Mouse (Mus musculus): ENCODE data around the gene Mtmr2. TPM values are rescaled to one million over a fixed set of nuclear protein-coding genes. Genes with fewer than 3 reads are reported as not detected.
"Not testable (repeated sequence)": the region's sequence is repeated elsewhere in the genome, so short reads cannot be mapped to it uniquely, and the experiment has no call there.

Gene Mtmr2
- total and polyA plus RNA-seq, 2 experiments from 2014 or later, result 35.9 to 75.0 TPM

GRCm38 (mm10) chr9:13766570-13766969 is 18.4 kb downstream of the Mtmr2 start:
- DNase-seq (ENCODE audit: low spot score) (no peak), ATAC-seq (ENCODE audit: insufficient read depth, low read depth) (no peak)
- H3K27ac ChIP-seq (ENCODE audit: low read depth), result no peak overlapping the region
- H3K36me3 ChIP-seq (replicated peaks; ENCODE audit: control insufficient read depth, insufficient read depth, low read length), result 0 out of 2 replicates have a peak, but pooled peaks cover 3% of the 10 kb centered on the region
- H3K27me3 ChIP-seq (ENCODE audit: control insufficient read depth, insufficient read depth, low read length), result no peaks in the 10 kb centered on the region
- H3K4me3 ChIP-seq (ENCODE audit: low read depth, low read length), result no peak overlapping the region
- no peak overlapping the region for H3K9ac ChIP-seq (replicated peaks; ENCODE audit: low read depth, low read length)
- 86% methylated on average over 7 of the region's 7 CpGs for WGBS
- no peak overlapping the region for H3K4me2 ChIP-seq (ENCODE audit: low read depth, low read length)
- no peaks in the 10 kb centered on the region for H3K4me1 ChIP-seq (ENCODE audit: control insufficient read depth, insufficient read depth)
- no peaks in the 10 kb centered on the region for H3K9me3 ChIP-seq (replicated peaks; ENCODE audit: control insufficient read depth, low read length)
- TF ChIP-seq EP300 (IDR thresholded peaks at IDR 0.05; ENCODE audit: low read depth) (no peak), CTCF (IDR thresholded peaks at IDR 0.05; ENCODE audit: low read depth) (no peak)

- Histone ChIP-seq H3K9ac (replicated peaks; ENCODE audit: low read depth, low read length) (no peak overlapping the region), H3K9me3 (replicated peaks; ENCODE audit: control insufficient read depth, low read length) (no peaks in the 10 kb centered on the region), H3K36me3 (replicated peaks; ENCODE audit: control insufficient read depth, insufficient read depth, low read length) (no peaks in the 10 kb centered on the region), H3K4me2 (ENCODE audit: low read depth, low read length) (no peak overlapping the region), H3K4me3 (ENCODE audit: low read depth, low read length) (no peak overlapping the region), H3K4me1 (ENCODE audit: control insufficient read depth, insufficient read depth) (peaks cover 9% of the 10 kb centered on the region; the same call in 1 of the 2 replicates), H3K27ac (ENCODE audit: low read depth) (no peak overlapping the region), H3K27me3 (ENCODE audit: control insufficient read depth, insufficient read depth, low read length) (no peaks in the 10 kb centered on the region)
- DNase-seq (ENCODE audit: low spot score), result no peak
- 71% methylated on average over 1 of the region's 1 CpGs for WGBS
- no peak for ATAC-seq (ENCODE audit: insufficient read depth, low read depth)
- TF ChIP-seq CTCF (IDR thresholded peaks at IDR 0.05; ENCODE audit: low read depth), result no peak
- TF ChIP-seq EP300 (IDR thresholded peaks at IDR 0.05; ENCODE audit: low read depth), result no peak
Measured at GRCm38 (mm10) chr9:13774732-13775131, 26.5 kb downstream of the Mtmr2 start.

- DNase-seq (ENCODE audit: low spot score), result no peak
- Histone ChIP-seq H3K4me1 (ENCODE audit: control insufficient read depth, insufficient read depth) (no peaks in the 10 kb centered on the region), H3K27ac (ENCODE audit: low read depth) (no peak overlapping the region), H3K9ac (replicated peaks; ENCODE audit: low read depth, low read length) (no peak overlapping the region), H3K4me3 (ENCODE audit: low read depth, low read length) (no peak overlapping the region), H3K9me3 (replicated peaks; ENCODE audit: control insufficient read depth, low read length) (peaks cover 5% of the 10 kb centered on the region; the same call in 1 of the 2 replicates), H3K27me3 (ENCODE audit: control insufficient read depth, insufficient read depth, low read length) (no peaks in the 10 kb centered on the region), H3K36me3 (replicated peaks; ENCODE audit: control insufficient read depth, insufficient read depth, low read length) (peaks cover 26% of the 10 kb centered on the region), H3K4me2 (ENCODE audit: low read depth, low read length) (no peak overlapping the region)
- WGBS, result 98% methylated on average over 1 of the region's 1 CpGs
- TF ChIP-seq CTCF (IDR thresholded peaks at IDR 0.05; ENCODE audit: low read depth) (no peak), EP300 (IDR thresholded peaks at IDR 0.05; ENCODE audit: low read depth) (no peak)
- ATAC-seq (ENCODE audit: insufficient read depth, low read depth), result no peak
Measured at GRCm38 (mm10) chr9:13781985-13782384, 33.8 kb downstream of the Mtmr2 start.

- H3K36me3 ChIP-seq (replicated peaks; ENCODE audit: control insufficient read depth, insufficient read depth, low read length), result peaks cover 65% of the 10 kb centered on the region
- not testable (repeated sequence) for DNase-seq (ENCODE audit: low spot score); ATAC-seq (ENCODE audit: insufficient read depth, low read depth); H3K4me1 ChIP-seq (ENCODE audit: control insufficient read depth, insufficient read depth); H3K27ac ChIP-seq (ENCODE audit: low read depth); H3K9me3 ChIP-seq (replicated peaks; ENCODE audit: control insufficient read depth, low read length); H3K9ac ChIP-seq (replicated peaks; ENCODE audit: low read depth, low read length); H3K27me3 ChIP-seq (ENCODE audit: control insufficient read depth, insufficient read depth, low read length); H3K4me3 ChIP-seq (ENCODE audit: low read depth, low read length); H3K4me2 ChIP-seq (ENCODE audit: low read depth, low read length)
- 97% methylated on average over 7 of the region's 8 CpGs for WGBS
Measured at GRCm38 (mm10) chr9:13790864-13791263, 42.7 kb downstream of the Mtmr2 start.

GRCm38 (mm10) chr9:13794302-13794701 is 46.1 kb downstream of the Mtmr2 start:
- Histone ChIP-seq H3K4me3 (ENCODE audit: low read depth, low read length) (no peak overlapping the region), H3K4me1 (ENCODE audit: control insufficient read depth, insufficient read depth) (no peaks in the 10 kb centered on the region), H3K36me3 (replicated peaks; ENCODE audit: control insufficient read depth, insufficient read depth, low read length) (peaks cover 64% of the 10 kb centered on the region), H3K4me2 (ENCODE audit: low read depth, low read length) (no peak overlapping the region), H3K27ac (ENCODE audit: low read depth) (no peak overlapping the region), H3K9ac (replicated peaks; ENCODE audit: low read depth, low read length) (no peak overlapping the region), H3K9me3 (replicated peaks; ENCODE audit: control insufficient read depth, low read length) (no peaks in the 10 kb centered on the region), H3K27me3 (ENCODE audit: control insufficient read depth, insufficient read depth, low read length) (no peaks in the 10 kb centered on the region)
- no peak for DNase-seq (ENCODE audit: low spot score)
- TF ChIP-seq EP300 (IDR thresholded peaks at IDR 0.05; ENCODE audit: low read depth) (no peak), CTCF (IDR thresholded peaks at IDR 0.05; ENCODE audit: low read depth) (no peak)
- ATAC-seq (ENCODE audit: insufficient read depth, low read depth), result no peak
- 78% methylated on average over 1 of the region's 1 CpGs for WGBS

- no peak for TF ChIP-seq CTCF (IDR thresholded peaks at IDR 0.05; ENCODE audit: low read depth)
- no peak for TF ChIP-seq EP300 (IDR thresholded peaks at IDR 0.05; ENCODE audit: low read depth)
- no peaks in the 10 kb centered on the region for H3K27me3 ChIP-seq (ENCODE audit: control insufficient read depth, insufficient read depth, low read length)
- 76% methylated on average over 2 of the region's 2 CpGs for WGBS
- H3K36me3 ChIP-seq (replicated peaks; ENCODE audit: control insufficient read depth, insufficient read depth, low read length), result peaks cover 64% of the 10 kb centered on the region
- no peak for ATAC-seq (ENCODE audit: insufficient read depth, low read depth)
- H3K27ac ChIP-seq (ENCODE audit: low read depth), result no peak overlapping the region
- no peak overlapping the region for H3K4me2 ChIP-seq (ENCODE audit: low read depth, low read length)
- no peaks in the 10 kb centered on the region for H3K4me1 ChIP-seq (ENCODE audit: control insufficient read depth, insufficient read depth)
- H3K9ac ChIP-seq (replicated peaks; ENCODE audit: low read depth, low read length), result no peak overlapping the region
- H3K9me3 ChIP-seq (replicated peaks; ENCODE audit: control insufficient read depth, low read length), result no peaks in the 10 kb centered on the region
- DNase-seq (ENCODE audit: low spot score), result no peak
- H3K4me3 ChIP-seq (ENCODE audit: low read depth, low read length), result no peak overlapping the region
Measured at GRCm38 (mm10) chr9:13794756-13795155, 46.5 kb downstream of the Mtmr2 start.

Measured in heart, postnatal 0 days (tissue).